Mouse (Mus musculus) cortical plate, adult 2 months (tissue): ENCODE measurements around the gene Slc1a3.

Experiments used
- CTCF ChIP-seq: fragments of 200-500 bp; IDR thresholded peaks from 2 replicates; pipeline ENCODE4 v1.5.1; 2011; ENCODE audit warnings: mild to moderate bottlenecking, control low read depth, low read length; ENCODE audit not compliant: insufficient read depth; ENCODE audit errors: extremely low read depth
- POLR2A ChIP-seq: fragments of 200-500 bp; IDR thresholded peaks from 2 replicates; pipeline ENCODE4 v1.6.1; 2011; ENCODE audit warnings: mild to moderate bottlenecking, low read length, control low read depth; ENCODE audit not compliant: insufficient read depth; ENCODE audit errors: extremely low read depth

GRCm38 (mm10) chr15:8672532-8672931, 38.0 kb downstream of the Slc1a3 start:
- TF ChIP-seq POLR2A (no peak), CTCF (no peak)
